Mouse (Mus musculus) T-helper 2 cell (primary cell): Measurements from ENCODE around the gene Drd4.

Experiments
- in situ Hi-C: fragments of 300-600 bp; cut with MboI, MseI; formaldehyde crosslinking; loops from one replicate; pipeline ENCODE4 v1.15.1; 2025; ENCODE audit warnings: high pct_unique_total_duplicates

The Drd4 gene

GRCm38 (mm10) chr7:141292583-141293388 is 980 bp downstream of the Drd4 start:
- in situ Hi-C loops = no loop called here

DNA sequence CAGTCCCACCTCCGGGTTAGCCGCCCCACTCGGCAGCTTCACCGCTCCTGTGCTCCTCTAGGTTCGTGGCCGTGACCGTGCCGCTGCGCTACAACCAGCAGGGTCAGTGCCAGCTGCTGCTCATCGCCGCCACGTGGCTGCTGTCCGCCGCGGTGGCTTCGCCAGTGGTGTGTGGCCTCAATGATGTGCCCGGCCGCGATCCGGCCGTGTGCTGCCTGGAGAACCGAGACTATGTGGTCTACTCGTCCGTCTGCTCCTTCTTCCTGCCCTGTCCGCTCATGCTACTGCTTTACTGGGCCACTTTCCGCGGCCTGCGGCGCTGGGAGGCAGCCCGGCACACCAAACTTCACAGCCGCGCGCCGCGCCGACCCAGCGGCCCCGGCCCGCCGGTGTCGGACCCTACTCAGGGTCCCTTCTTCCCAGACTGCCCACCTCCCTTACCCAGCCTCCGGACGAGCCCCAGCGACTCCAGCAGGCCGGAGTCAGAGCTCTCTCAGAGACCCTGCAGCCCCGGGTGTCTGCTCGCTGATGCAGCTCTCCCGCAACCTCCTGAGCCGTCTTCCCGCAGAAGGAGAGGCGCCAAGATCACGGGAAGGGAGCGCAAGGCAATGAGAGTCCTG is 2.2 kb downstream of the Drd4 start:
- in situ Hi-C loops = no loop called here

DNA sequence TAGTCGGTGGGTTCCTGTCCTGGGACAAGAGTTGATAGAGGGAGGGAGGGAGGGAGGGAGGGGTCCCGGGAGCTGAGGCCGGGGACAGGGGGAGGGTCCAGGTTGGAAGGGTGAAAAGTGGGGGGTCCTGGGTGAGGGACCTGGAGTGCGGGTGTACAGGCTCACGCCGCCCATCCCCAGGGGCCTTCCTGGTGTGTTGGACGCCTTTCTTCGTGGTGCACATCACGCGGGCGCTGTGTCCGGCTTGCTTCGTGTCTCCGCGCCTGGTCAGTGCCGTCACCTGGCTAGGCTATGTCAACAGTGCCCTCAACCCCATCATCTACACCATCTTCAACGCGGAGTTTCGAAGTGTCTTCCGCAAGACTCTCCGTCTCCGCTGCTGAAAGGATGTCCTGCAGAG is 2.7 kb downstream of the Drd4 start:
- in situ Hi-C loops = no loop called here

- in situ Hi-C loops = no loop called here
Observed at GRCm38 (mm10) chr7:141297926-141298650, 6.3 kb downstream of the Drd4 start.

DNA sequence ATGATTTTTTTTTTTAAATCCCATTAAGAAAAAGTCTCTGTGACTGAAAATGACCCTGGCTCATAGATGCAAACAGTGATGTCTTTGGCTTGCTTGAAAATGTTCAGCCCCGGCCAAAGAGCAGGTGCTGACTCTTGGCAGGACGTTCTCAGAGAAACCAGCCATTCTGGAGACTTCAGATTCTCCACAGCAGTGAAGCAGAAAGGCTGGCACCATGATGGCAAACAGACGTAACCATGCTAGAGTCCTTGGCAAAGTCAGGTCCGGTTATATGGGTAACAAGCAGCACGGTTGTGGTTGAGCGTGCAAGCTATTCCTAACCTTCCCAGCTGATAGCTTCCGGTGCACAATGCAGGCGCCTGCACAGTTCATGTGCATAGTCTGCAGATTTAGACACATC is 7.4 kb downstream of the Drd4 start:
- in situ Hi-C loops = no loop called here

GRCm38 (mm10) chr7:141301386-141301785 is 9.6 kb downstream of the Drd4 start:
- in situ Hi-C loops = no loop called here

GRCm38 (mm10) chr7:141302702-141303268 is 11.0 kb downstream of the Drd4 start:
- in situ Hi-C loops = no loop called here

- in situ Hi-C loops = no loop called here
Observed at GRCm38 (mm10) chr7:141304537-141304936, 12.7 kb downstream of the Drd4 start.

- in situ Hi-C loops = no loop called here
Observed at GRCm38 (mm10) chr7:141314416-141314815, 22.6 kb downstream of the Drd4 start.

GRCm38 (mm10) chr7:141315076-141315475 is 23.3 kb downstream of the Drd4 start:
- in situ Hi-C loops = no loop called here

DNA sequence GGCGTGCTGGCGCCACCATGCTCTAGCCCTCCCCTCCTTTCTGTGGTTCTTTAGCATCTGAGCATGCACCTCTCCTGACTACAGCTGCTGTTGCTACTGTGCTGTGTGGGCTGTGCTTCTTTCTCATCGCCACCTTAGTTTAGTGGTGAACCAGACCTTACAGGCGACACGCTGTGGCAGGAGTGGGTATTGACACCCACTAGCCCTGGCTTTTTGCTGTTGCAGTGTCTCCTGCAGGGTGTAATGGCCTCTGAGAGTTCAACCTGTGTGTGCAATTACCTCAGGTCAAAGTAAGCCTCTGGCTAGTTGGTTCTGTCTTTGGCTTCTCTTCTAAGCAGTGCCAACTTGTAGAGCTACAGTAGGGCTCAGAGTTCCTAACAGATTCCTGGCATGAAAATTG is 24.2 kb downstream of the Drd4 start:
- in situ Hi-C loops = no loop called here

DNA sequence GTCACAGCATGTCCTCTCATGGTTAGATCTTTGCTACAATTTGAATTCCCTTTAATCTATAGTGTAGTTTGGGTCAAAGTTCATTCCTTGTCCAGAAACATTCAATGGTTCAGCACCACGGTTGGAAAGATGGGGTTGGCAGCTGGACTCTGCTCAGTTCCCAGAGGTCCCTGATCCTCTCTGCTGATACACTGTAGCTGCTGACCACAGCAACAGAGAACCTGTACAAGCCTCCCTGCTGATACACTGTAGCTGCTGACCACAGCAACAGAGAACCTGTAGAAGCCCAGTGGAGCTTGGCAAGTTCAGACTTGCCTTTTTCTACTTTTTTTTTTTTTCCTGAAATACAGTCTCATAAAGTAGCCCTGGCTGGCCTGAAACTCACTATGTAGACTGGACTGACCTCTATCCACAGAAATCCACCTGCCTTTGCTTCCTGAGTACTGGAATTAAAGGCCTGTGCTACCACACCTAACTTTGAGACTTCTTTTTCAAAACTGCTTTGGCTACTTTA is 25.9 kb downstream of the Drd4 start:
- in situ Hi-C loops = no loop called here

DNA sequence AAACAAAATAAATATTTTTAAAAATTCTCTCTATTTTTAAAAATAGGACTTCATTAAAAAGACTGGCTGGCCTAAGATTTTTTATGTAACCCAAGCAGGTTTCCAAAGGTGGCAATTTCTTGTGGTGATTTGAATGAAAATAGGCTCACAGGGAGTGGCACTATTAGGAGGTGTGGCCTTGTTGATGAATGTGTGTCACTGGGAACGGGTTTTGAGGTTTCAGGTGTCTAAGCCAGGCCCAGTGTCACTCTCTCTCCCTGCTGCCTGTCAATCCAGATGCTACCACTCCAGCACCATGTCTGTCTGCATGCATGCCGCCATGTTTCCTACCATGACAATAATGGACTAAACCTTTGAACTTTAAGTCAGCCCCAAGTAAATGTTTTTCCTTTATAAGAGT is 27.6 kb downstream of the Drd4 start:
- in situ Hi-C loops = no loop called here

DNA sequence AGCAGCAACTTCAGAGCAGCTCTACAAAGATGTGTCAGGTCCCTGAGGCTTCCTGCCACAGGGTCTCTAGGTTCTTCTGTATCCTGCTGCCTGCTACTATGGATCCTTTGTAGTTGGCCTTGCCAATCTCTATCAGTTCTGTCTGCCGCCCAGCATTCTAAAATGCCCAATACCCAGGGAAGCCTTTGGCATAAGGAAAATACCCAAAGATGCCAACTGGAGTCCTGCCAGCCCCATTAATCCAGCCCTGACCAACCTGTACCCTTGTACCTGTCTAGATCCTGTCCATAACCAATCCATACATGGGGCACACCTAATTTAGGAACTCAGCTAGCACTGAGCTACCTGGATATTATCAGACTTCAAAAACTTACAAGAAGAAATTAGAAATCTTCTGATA is 32.9 kb downstream of the Drd4 start:
- in situ Hi-C loops = no loop called here

DNA sequence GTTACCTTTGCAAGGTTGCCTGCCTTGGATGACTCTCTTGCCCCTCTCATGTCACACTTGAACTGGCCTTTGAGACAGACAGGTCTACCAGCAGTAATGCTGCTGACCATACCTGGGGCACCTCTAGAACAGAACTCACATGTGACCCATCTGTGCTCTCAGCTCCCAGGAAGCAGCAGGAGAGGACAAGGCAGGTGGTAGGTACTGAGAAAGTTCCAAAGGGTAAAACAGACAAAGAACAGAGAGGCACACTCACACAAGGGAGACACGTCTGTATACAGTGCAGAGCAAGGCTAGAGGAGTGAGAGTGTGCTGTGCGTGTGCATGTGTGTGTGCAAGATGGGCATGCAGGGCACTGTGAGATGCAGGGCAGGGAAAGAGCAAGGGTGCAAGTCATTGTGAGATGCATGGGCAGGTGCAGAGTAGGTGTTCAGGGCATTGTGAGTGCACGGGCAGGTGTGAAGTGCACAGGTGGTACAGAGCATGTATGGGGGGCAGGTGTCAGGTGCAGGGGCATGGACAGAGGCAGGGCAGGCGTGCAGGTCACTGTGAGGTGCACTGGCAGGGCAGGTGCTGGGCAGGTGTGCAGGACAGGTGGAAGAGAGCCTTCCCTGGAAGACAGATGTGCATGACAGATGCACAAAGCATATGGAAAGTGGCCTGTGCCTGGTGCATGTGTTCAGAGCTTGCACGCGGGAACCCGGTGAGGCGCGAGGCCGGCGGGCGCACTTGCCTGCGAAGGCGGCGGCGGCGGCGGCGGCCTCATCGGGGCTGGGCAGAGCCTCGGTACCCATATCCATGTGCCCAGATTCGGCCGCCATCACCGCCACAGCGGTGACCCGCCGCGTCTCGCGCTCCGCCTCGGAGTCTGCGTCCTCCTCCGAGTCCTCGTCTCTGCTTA is 35.0 kb downstream of the Drd4 start:
- in situ Hi-C loops = no loop called here

GRCm38 (mm10) chr7:141327469-141328372 is 35.9 kb downstream of the Drd4 start, which contains the start of the genes Deaf1 and Tmem80:
Deaf1 (minus strand) TSS chr7:141327690.
Tmem80 (plus strand) TSS chr7:141327739.
- in situ Hi-C loops = no loop called here

GRCm38 (mm10) chr7:141328373-141328990 is 36.7 kb downstream of the Drd4 start:
- in situ Hi-C loops = no loop called here

DNA sequence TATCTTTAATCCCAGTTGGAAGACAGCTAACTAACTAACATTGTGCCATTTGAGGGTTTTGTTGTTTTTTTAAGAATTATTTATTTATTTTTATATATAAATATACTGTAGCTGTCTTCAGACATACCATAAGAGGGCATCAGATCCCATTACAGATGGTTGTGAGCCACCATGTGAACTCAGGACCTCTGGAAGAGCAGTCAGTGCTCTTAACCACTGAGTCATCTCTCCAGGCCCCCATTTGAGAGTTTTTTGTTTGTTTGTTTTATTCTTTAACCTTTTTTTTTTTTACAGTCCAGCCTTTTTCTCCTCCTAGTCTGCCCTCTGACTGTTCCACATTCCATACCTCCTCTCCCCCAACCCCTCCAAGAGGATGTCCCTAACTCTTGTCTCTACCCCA is 38.9 kb downstream of the Drd4 start:
- in situ Hi-C loops = no loop called here

DNA sequence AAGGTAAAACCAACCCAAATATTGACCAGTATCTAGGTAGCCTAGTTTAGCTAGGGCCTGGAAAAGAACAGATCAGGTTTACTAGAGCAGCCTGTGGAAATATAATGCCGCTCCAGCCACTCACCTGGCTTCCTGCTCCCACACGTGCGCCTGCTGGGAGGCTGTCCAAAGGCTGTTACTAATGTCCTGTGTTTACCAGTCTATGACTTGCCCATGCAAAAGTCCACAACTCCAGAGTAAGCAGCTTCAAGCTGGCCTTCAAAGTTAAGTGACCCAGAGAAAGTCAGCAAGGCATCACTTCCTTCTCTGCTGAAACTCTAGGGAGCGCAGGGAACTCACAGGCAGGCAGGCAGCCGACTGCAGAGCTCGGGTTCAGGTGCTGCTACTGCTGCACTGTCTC is 40.2 kb downstream of the Drd4 start:
- in situ Hi-C loops = no loop called here
